Mouse (Mus musculus): ENCODE results near the gene Olfr812.
"Not testable (repeated sequence)": the region's sequence is repeated elsewhere in the genome, so short reads cannot be mapped to it uniquely, and the experiment has no call there.

Gene Olfr812

DNA sequence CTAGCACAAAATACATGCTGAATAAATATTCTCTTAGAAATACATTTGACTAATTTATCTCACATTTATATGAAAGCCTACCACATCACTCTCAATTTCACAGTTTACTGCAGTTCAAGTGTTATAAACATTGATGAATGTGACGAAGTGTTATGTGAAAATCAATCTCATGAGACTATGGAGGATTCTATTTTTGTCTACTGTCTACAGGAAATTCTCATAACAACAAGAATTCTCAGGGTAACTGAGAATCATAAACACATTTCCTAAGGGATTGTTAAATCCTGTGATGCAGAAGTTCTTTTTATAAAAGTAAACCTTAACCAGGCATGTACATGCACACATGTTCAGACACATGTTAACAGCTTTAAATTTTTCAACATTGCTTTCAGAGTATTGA is at the start of gene Olfr812:
Olfr812 (minus strand) TSS at position 101 of the 400 bp plus-strand sequence.
- CTCF ChIA-PET, result no interaction called here

- CTCF ChIA-PET, result no interaction called here
Measured at GRCm38 (mm10) chr10:129885934-129886333, 40.0 kb upstream of the Olfr812 start.

DNA sequence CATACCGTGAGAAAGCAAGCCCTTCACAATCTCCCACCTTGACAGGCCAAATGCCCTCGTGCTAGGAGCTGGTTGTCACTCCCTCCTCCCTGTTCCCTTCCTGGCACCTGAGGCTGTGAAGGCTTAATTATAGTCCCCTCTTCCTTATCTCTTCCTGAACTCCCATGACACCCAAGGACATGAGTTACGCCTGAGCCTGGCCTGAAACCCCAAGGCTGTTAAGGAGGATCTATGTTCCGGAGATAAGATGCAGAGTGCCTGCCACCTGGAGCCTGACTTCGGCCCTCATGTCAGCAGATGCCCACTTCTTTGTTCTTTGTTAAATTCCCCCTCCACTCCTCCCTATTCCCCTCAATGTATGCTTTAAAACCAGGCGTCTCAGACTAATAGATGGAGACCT is 39.6 kb upstream of the Olfr812 start:
- CTCF ChIA-PET, result not testable (repeated sequence)

GRCm38 (mm10) chr10:129879751-129880150 is 33.9 kb upstream of the Olfr812 start, which contains the start of gene Olfr814:
Olfr814 (minus strand) TSS chr10:129879851.
- CTCF ChIA-PET, result not testable (repeated sequence)

- CTCF ChIA-PET, result no interaction called here
Measured at GRCm38 (mm10) chr10:129855067-129855466, 9.2 kb upstream of the Olfr812 start, which contains the start of gene Olfr813. Olfr813 (plus strand) TSS chr10:129855367.

DNA sequence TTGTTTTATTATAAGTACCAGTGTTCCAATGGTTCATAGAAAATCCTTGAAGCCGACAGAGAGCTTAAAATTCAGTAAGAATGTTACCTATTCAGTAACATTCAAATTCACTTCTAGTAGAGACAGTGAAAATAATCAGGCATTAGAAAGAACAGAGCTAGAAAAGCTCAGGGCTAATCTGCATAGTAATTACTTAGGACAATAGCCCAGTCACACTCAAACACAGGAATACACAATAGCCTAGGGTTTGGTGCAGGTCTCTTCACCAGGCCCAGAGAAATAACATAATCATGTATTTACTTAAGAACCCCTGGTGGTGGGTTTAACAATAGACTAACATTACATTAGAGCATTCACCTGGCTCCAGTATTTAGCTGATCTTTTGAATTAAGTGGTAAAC is 1.4 kb upstream of the Olfr812 start:
- CTCF ChIA-PET, result no interaction called here

DNA sequence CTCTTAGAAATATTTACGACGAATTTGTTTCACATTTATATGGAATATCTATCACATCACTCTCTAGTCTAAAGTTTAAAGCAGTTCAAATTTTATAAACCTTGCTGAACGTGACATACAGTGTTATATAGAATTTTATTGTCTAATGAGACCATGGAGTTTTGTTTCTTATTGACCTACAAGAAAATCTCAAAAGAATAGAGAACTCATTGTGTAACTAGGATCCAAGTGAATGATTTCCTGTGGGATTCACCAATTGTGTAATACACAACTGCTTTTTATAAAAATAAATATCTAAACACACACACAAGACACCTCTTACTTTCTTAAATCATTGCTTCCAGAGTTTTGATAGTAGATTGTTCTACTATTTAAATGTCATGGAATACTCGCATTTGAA is 41.6 kb downstream of the Olfr812 start, which contains the start of gene Olfr811:
Olfr811 (minus strand) TSS at position 101 of the 400 bp plus-strand sequence.
- CTCF ChIA-PET, result no interaction called here

DNA sequence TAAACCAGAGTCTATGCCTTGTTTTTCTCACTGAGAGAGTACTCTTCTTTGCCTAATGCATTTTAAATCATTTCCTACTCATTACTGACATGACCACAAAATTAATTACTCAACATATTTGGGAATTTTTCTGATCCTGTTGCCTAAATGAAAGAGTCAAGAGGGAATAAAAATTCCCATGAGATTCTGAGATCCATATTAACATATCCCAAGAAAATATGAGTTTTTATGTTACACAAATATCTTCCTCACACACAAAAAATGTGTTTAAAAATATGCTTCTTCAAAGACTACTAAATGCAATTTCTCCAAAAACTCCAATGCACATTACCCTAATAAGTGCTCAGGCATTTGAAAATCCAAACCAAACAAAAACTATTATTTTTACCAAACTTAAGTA is 51.1 kb downstream of the Olfr812 start, which contains the start of gene Olfr810:
Olfr810 (minus strand) TSS at position 101 of the 400 bp plus-strand sequence.
- CTCF ChIA-PET, result no interaction called here

Data from spleen, embryonic (tissue).